Mouse (Mus musculus) frontal cortex, postnatal 10 days (tissue): Measurements from ENCODE around the gene Olfr131.
"Not testable (repeated sequence)": the region's sequence is repeated elsewhere in the genome, so short reads cannot be mapped to it uniquely, and the experiment has no call there.

Experiments used
- DNase-seq, 2 experiments: peaks; one replicate each; pipeline ENCODE4 v3.0.0; 2022; ENCODE audit warnings: low spot score in 2 of 2, mixed read lengths in 1 of 2

Gene Olfr131

DNA sequence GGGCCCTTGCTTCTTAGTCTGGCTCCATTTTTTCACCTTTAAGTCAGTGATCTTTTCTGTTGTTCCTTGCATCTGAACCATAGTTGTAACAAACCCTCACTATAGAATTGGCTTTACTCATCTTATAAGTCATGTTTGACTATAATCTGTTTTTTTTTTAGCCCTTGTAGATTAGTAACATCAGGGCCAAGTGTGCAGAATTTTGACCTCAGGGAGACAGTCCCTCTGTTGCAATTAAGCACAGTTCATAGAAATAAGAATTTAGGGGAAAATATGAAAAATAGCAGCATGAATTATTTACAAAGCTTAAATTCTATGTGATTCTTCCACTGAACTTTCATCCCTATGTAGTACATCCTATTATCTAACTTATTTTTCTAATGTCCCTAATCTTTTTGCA lies at the start of gene Olfr131:
Olfr131 (minus strand) TSS at position 101 of the 400 bp plus-strand sequence.
- no peak for DNase-seq

DNA sequence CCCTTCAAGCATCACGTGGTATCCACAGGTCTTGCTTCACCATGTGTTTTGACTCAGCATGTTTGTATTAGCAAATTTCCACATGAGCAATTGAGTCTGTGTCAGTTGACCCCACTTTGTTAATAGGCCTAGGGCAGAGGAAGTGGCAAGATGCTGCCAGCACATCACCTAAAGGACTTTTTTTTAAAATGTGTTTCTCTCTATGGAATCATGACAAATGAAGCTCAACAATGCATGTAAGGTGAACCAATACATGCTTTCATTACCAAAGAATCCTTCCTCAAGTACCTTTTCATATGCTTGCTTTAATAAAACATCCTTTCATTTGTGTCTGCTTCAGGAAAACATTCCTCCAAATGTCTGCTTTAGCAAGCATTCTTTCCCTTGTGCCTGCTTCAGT lies 45.9 kb upstream of the Olfr131 start, which contains the start of gene Olfr132:
Olfr132 (minus strand) TSS at position 101 of the 400 bp plus-strand sequence.
- DNase-seq: no peak

DNA sequence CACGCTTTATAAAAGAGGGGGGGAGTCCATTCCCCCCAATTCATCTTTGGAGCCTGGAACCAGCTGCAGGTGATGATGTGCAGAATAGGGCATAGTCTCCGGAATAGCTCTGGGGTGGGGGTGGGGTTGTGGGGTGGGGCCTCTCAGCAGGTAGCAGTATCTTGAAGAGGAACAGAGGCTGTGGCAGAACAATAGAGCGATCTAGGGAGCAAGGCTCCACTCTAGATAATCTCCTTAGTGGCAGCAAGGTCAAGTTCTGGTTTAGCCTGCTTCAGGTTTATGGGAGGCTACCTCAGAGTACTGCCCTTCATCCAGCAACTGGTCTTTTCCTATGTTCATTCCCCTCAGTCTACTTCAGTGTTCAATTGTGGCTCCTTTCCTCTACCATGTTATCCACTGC lies 36.9 kb upstream of the Olfr131 start:
- not testable (repeated sequence) for DNase-seq

DNA sequence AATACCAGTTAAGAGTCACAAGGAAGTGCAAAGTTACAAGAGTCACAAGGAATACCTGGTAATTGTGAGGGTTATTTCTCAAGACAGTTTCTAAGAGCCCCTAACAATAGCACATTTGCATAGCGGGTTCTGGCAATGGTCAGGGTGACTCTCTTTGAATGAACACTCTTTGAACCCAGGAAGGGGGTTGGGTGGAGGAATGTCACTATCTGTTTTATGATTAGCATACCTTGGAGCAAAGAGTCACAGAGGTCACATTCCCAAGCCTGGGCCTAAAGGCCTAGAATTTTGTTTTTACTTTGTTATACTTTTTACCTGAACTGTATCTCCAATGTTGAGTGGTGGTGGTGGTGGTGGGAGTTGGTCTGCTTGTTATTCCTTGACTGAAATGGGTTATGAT lies 35.7 kb upstream of the Olfr131 start:
- DNase-seq: not testable (repeated sequence)

DNA sequence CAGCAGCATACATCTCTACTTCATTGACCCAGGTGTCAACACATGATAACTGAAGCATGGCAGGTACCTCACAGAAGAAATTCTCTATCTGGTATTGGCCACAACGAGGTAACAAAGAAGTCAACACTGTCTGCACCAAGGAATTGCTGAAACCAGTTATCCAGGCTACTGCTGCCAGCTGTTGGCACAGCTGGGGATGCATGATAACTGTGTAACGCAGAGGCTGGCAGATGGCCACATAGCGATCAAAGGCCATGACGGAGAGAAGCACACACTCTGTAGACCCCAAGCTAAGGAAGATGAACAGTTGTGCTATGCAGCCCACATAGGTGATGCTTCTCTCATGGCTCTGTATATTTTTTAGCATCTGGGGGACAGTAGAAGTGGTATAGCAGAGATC lies 6.1 kb downstream of the Olfr131 start:
- DNase-seq: no peak

DNA sequence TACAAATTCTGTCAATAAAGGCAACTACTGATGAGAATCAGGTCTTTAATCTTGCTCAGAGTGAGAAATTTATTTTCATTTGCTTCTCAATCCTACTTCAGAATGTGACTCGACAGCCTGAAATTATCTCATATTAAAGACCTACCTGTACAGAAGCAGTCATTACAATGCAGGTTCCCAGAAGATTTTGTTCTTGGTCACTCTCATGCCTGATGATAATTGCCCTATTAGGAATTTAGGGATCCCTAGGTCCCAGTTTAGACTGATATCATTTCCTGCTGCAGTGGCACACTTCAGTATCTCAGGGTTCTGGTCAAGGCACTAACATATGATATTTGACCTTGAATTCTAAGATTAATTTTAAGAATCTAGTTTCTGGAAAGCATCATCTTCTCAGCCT lies 24.9 kb downstream of the Olfr131 start, which contains the start of gene Olfr130:
Olfr130 (plus strand) TSS at position 301 of the 400 bp plus-strand sequence.
- DNase-seq: no peak

DNA sequence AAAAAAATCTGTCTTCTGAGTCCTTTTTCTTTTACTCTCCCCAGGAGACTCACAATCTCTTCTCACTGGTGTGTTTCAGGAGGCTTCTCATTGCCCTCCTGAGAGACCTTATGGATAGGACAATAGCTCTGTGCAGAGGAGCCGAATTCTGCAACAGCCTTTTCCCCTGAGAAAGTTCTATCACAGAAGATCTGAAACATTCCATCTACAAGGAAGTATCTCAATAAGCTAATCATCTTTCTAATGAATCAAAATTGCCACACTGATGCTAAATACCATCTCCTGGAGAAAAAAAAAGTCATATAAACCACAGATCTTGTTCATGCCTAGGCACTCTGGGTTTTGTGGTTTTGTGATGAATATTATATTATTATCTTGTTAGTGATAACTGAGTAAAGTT lies 28.5 kb downstream of the Olfr131 start, which contains the start of gene Olfr129:
Olfr129 (minus strand) TSS at position 101 of the 400 bp plus-strand sequence.
- no peak for DNase-seq
